Mouse (Mus musculus) myocyte (in vitro differentiated cells): ENCODE measurements at regions not wholly inside any gene's neighbourhood (a gene's known extent, or its start where the extent isn't known, plus 50 kb on each side); places are given as distances from the start of the nearest gene placed in this dataset.

Experiments used
- E2F4 ChIP-seq: IDR thresholded peaks from one replicate; pipeline ENCODE4 v1.6.1; 2011; ENCODE audit warnings: mild to moderate bottlenecking, control low read depth, moderate library complexity; ENCODE audit not compliant: insufficient read depth
- MAX ChIP-seq: IDR thresholded peaks from one replicate; pipeline ENCODE4 v1.6.1; 2011; ENCODE audit warnings: low read depth, mild to moderate bottlenecking, control low read depth
- MYOG ChIP-seq, 3 experiments: IDR thresholded peaks; one replicate each; pipeline ENCODE4 v1.6.1; 2011; ENCODE audit warnings: control low read depth in 2 of 3, low read depth in 2 of 3, mild to moderate bottlenecking in 2 of 3; ENCODE audit not compliant: insufficient read length in 2 of 3, control insufficient read depth in 1 of 3, insufficient read depth in 1 of 3
- POLR2A ChIP-seq: IDR thresholded peaks from one replicate; pipeline ENCODE4 v1.6.1; 2011; ENCODE audit warnings: low read depth, mild to moderate bottlenecking, control low read depth, moderate library complexity; ENCODE audit not compliant: insufficient read length
- TCF12 ChIP-seq: IDR thresholded peaks from one replicate; pipeline ENCODE4 v1.6.1; 2011; ENCODE audit warnings: mild to moderate bottlenecking, control low read depth; ENCODE audit not compliant: poor library complexity, insufficient read depth, severe bottlenecking
- USF1 ChIP-seq: IDR thresholded peaks from one replicate; pipeline ENCODE4 v1.6.1; 2011; ENCODE audit warnings: low read depth, mild to moderate bottlenecking, control low read depth, moderate library complexity

DNA sequence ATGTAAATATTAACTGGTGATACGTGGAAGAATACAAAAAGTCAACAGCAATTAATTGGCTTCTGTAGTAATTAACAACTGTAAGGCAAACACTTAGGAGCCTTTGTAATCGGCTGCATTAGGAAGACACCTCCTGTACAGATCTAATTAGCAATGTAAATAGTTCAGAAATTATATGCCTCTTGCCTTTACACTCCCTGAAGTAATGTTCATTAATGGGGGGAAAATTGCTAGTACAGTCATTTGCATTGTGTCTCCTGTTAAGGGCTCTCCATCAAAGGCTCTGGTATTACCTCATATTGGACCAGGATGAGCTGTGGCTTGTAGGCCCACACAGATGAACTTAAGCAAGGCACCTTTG lies 276.1 kb upstream of the Megf9 start:
- TF ChIP-seq MYOG (IDR thresholded peaks at IDR 0.05; ENCODE audit: control insufficient read depth in 1 of 3, insufficient read depth in 1 of 3, insufficient read length in 2 of 3, low read depth in 2 of 3): no peak
- no peak for TF ChIP-seq POLR2A
- TF ChIP-seq TCF12: no peak
- no peak for TF ChIP-seq USF1
- TF ChIP-seq E2F4: no peak
- TF ChIP-seq MAX: no peak
